Mouse (Mus musculus): Measurements from ENCODE around the gene Acbd4. TPM values are rescaled to one million over a fixed set of nuclear protein-coding genes. Genes with fewer than 3 reads are reported as not detected.

Gene Acbd4
- polyA plus RNA-seq, 1 experiment: 19.4 TPM

- TF ChIP-seq CTCF (IDR thresholded peaks at IDR 0.05; ENCODE audit: low read depth, low read length): no peak
- no peak for TF ChIP-seq EP300 (IDR thresholded peaks at IDR 0.05; ENCODE audit: insufficient read depth, low read depth, low read length)
- no peak for TF ChIP-seq POLR2A (IDR thresholded peaks at IDR 0.05; ENCODE audit: insufficient read depth, low read length)
- H3K9me3 ChIP-seq (replicated peaks; ENCODE audit: control insufficient read depth, insufficient read depth, low read length, poor library complexity, severe bottlenecking): no peaks in the 10 kb centered on the region
- no peak overlapping the region for H3K9ac ChIP-seq (ENCODE audit: low read depth, poor library complexity, severe bottlenecking)
- H3K27me3 ChIP-seq (ENCODE audit: control insufficient read depth, insufficient read depth, low read length, poor library complexity, severe bottlenecking): no peaks in the 10 kb centered on the region
- H3K4me1 ChIP-seq (ENCODE audit: control insufficient read depth, insufficient read depth, low read length): peaks cover under 1% of the 10 kb centered on the region
- no peak overlapping the region for H3K4me3 ChIP-seq (ENCODE audit: low read depth, low read length)
- no peak overlapping the region for H3K27ac ChIP-seq (ENCODE audit: insufficient read depth, low read length)
- H3K36me3 ChIP-seq (ENCODE audit: control insufficient read depth, insufficient read depth, low read length, poor library complexity, severe bottlenecking): peaks cover 27% of the 10 kb centered on the region
Measured at GRCm38 (mm10) chr11:103069731-103070130, 31.8 kb upstream of the Acbd4 start.

DNA sequence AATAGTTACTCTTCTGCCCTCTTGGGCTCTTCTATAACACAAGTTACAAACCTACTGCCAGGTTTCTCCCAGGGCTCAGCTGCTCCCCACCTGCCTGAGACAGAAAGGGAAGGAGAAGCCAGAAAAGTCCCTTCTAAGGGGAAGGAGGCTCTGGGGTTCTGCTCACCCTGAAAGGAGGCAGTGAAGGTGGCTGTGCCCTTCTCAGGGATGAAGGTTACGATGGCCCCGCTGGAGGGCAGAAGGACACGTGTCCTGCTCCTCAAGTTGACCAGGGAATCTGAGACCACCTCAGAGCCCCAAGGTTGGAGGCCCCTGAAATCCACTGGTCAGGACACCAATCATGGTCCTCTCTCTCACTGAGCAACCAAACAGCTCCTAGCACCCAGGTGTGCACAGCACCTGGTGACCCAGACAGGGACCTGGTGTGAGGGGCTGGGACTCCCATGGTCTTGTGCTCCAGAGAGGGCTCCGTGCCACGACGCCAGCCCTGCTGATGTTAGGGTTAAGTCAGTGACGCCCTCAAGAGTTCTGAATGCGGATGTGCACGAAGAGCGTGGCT, 31.1 kb upstream of the Acbd4 start:
- H3K4me3 ChIP-seq (ENCODE audit: low read depth, low read length): no peak overlapping the region
- H3K9ac ChIP-seq (ENCODE audit: low read depth, poor library complexity, severe bottlenecking): no peak overlapping the region
- peaks cover 5% of the 10 kb centered on the region for H3K4me1 ChIP-seq (ENCODE audit: control insufficient read depth, insufficient read depth, low read length)
- no peaks in the 10 kb centered on the region for H3K9me3 ChIP-seq (replicated peaks; ENCODE audit: control insufficient read depth, insufficient read depth, low read length, poor library complexity, severe bottlenecking)
- H3K27me3 ChIP-seq (ENCODE audit: control insufficient read depth, insufficient read depth, low read length, poor library complexity, severe bottlenecking): no peaks in the 10 kb centered on the region
- H3K27ac ChIP-seq (ENCODE audit: insufficient read depth, low read length): no peak overlapping the region
- no peak for TF ChIP-seq CTCF (IDR thresholded peaks at IDR 0.05; ENCODE audit: low read depth, low read length)
- no peak for TF ChIP-seq POLR2A (IDR thresholded peaks at IDR 0.05; ENCODE audit: insufficient read depth, low read length)
- no peak for TF ChIP-seq EP300 (IDR thresholded peaks at IDR 0.05; ENCODE audit: insufficient read depth, low read depth, low read length)
- H3K36me3 ChIP-seq (ENCODE audit: control insufficient read depth, insufficient read depth, low read length, poor library complexity, severe bottlenecking): peaks cover 22% of the 10 kb centered on the region

- Histone ChIP-seq H3K27ac (ENCODE audit: insufficient read depth, low read length) (no peak overlapping the region), H3K36me3 (ENCODE audit: control insufficient read depth, insufficient read depth, low read length, poor library complexity, severe bottlenecking) (peaks cover 7% of the 10 kb centered on the region), H3K4me1 (ENCODE audit: control insufficient read depth, insufficient read depth, low read length) (peaks cover 5% of the 10 kb centered on the region), H3K9ac (ENCODE audit: low read depth, poor library complexity, severe bottlenecking) (no peak overlapping the region), H3K27me3 (ENCODE audit: control insufficient read depth, insufficient read depth, low read length, poor library complexity, severe bottlenecking) (no peaks in the 10 kb centered on the region), H3K9me3 (replicated peaks; ENCODE audit: control insufficient read depth, insufficient read depth, low read length, poor library complexity, severe bottlenecking) (no peaks in the 10 kb centered on the region), H3K4me3 (ENCODE audit: low read depth, low read length) (no peak overlapping the region)
- no peak for TF ChIP-seq CTCF (IDR thresholded peaks at IDR 0.05; ENCODE audit: low read depth, low read length)
- TF ChIP-seq EP300 (IDR thresholded peaks at IDR 0.05; ENCODE audit: insufficient read depth, low read depth, low read length): no peak
- TF ChIP-seq POLR2A (IDR thresholded peaks at IDR 0.05; ENCODE audit: insufficient read depth, low read length): no peak
Measured at GRCm38 (mm10) chr11:103073671-103074070, 27.8 kb upstream of the Acbd4 start.

GRCm38 (mm10) chr11:103074121-103074650, 27.3 kb upstream of the Acbd4 start:
- Histone ChIP-seq H3K9me3 (replicated peaks; ENCODE audit: control insufficient read depth, insufficient read depth, low read length, poor library complexity, severe bottlenecking) (no peaks in the 10 kb centered on the region), H3K4me3 (ENCODE audit: low read depth, low read length) (no peak overlapping the region), H3K27me3 (ENCODE audit: control insufficient read depth, insufficient read depth, low read length, poor library complexity, severe bottlenecking) (no peaks in the 10 kb centered on the region), H3K36me3 (ENCODE audit: control insufficient read depth, insufficient read depth, low read length, poor library complexity, severe bottlenecking) (peaks cover 2% of the 10 kb centered on the region; the same call in 1 of the 2 replicates), H3K4me1 (ENCODE audit: control insufficient read depth, insufficient read depth, low read length) (peaks cover 5% of the 10 kb centered on the region), H3K9ac (ENCODE audit: low read depth, poor library complexity, severe bottlenecking) (no peak overlapping the region), H3K27ac (ENCODE audit: insufficient read depth, low read length) (no peak overlapping the region)
- TF ChIP-seq CTCF (IDR thresholded peaks at IDR 0.05; ENCODE audit: low read depth, low read length) (no peak), EP300 (IDR thresholded peaks at IDR 0.05; ENCODE audit: insufficient read depth, low read depth, low read length) (no peak), POLR2A (IDR thresholded peaks at IDR 0.05; ENCODE audit: insufficient read depth, low read length) (no peak)

GRCm38 (mm10) chr11:103074796-103075323, 26.6 kb upstream of the Acbd4 start:
- no peak overlapping the region for H3K9ac ChIP-seq (ENCODE audit: low read depth, poor library complexity, severe bottlenecking)
- TF ChIP-seq CTCF (IDR thresholded peaks at IDR 0.05; ENCODE audit: low read depth, low read length) (no peak), POLR2A (IDR thresholded peaks at IDR 0.05; ENCODE audit: insufficient read depth, low read length) (no peak), EP300 (IDR thresholded peaks at IDR 0.05; ENCODE audit: insufficient read depth, low read depth, low read length) (no peak)
- no peak overlapping the region for H3K27ac ChIP-seq (ENCODE audit: insufficient read depth, low read length)
- H3K4me1 ChIP-seq (ENCODE audit: control insufficient read depth, insufficient read depth, low read length): peaks cover 5% of the 10 kb centered on the region
- no peaks in the 10 kb centered on the region for H3K36me3 ChIP-seq (ENCODE audit: control insufficient read depth, insufficient read depth, low read length, poor library complexity, severe bottlenecking)
- no peak overlapping the region; the same call in 1 of the 2 replicates for H3K4me3 ChIP-seq (ENCODE audit: low read depth, low read length)
- H3K27me3 ChIP-seq (ENCODE audit: control insufficient read depth, insufficient read depth, low read length, poor library complexity, severe bottlenecking): no peaks in the 10 kb centered on the region
- no peaks in the 10 kb centered on the region for H3K9me3 ChIP-seq (replicated peaks; ENCODE audit: control insufficient read depth, insufficient read depth, low read length, poor library complexity, severe bottlenecking)

- Histone ChIP-seq H3K27me3 (ENCODE audit: control insufficient read depth, insufficient read depth, low read length, poor library complexity, severe bottlenecking) (no peaks in the 10 kb centered on the region), H3K27ac (ENCODE audit: insufficient read depth, low read length) (no peak overlapping the region)
Measured at GRCm38 (mm10) chr11:103076010-103076409, 25.5 kb upstream of the Acbd4 start.

More at GRCm38 (mm10) chr11:103076010-103076409, 25.5 kb upstream of the Acbd4 start:
- Histone ChIP-seq H3K4me1 (ENCODE audit: control insufficient read depth, insufficient read depth, low read length) (peaks cover 5% of the 10 kb centered on the region), H3K36me3 (ENCODE audit: control insufficient read depth, insufficient read depth, low read length, poor library complexity, severe bottlenecking) (no peaks in the 10 kb centered on the region), H3K4me3 (ENCODE audit: low read depth, low read length) (no peak overlapping the region), H3K9ac (ENCODE audit: low read depth, poor library complexity, severe bottlenecking) (no peak overlapping the region), H3K9me3 (replicated peaks; ENCODE audit: control insufficient read depth, insufficient read depth, low read length, poor library complexity, severe bottlenecking) (no peaks in the 10 kb centered on the region)
- TF ChIP-seq EP300 (IDR thresholded peaks at IDR 0.05; ENCODE audit: insufficient read depth, low read depth, low read length): no peak
- TF ChIP-seq POLR2A (IDR thresholded peaks at IDR 0.05; ENCODE audit: insufficient read depth, low read length): no peak
- TF ChIP-seq CTCF (IDR thresholded peaks at IDR 0.05; ENCODE audit: low read depth, low read length): no peak

All from ES-Bruce4 (cell line).